Mouse (Mus musculus): ENCODE measurements around the gene Klhl5. TPM values are rescaled to one million over a fixed set of nuclear protein-coding genes. Genes with fewer than 3 reads are reported as not detected.
A peak's percentile ranks its signal among the peaks of the same experiment; 100 is the strongest.

Gene Klhl5
- total RNA-seq, 1 experiment from 2014 or later = 51.5 TPM

GRCm38 (mm10) chr5:65141242-65141641, 33.9 kb downstream of the Klhl5 start:
- ATAC-seq (replicated peaks; ENCODE audit: low read depth, poor library complexity, severe bottlenecking) = no peak

- ATAC-seq (replicated peaks; ENCODE audit: low read depth, poor library complexity, severe bottlenecking) = no peak
These were observed 34.9 kb downstream of the Klhl5 start for GRCm38 (mm10) chr5:65142247-65142646.

- no peak for ATAC-seq (replicated peaks; ENCODE audit: low read depth, poor library complexity, severe bottlenecking)
These were observed 38.3 kb downstream of the Klhl5 start for GRCm38 (mm10) chr5:65145499-65146101.

GRCm38 (mm10) chr5:65146749-65147148, 39.4 kb downstream of the Klhl5 start:
- no peak for ATAC-seq (replicated peaks; ENCODE audit: low read depth, poor library complexity, severe bottlenecking)

- no peak for ATAC-seq (replicated peaks; ENCODE audit: low read depth, poor library complexity, severe bottlenecking)
These were observed 42.4 kb downstream of the Klhl5 start for GRCm38 (mm10) chr5:65149706-65150105.

GRCm38 (mm10) chr5:65150376-65150955, 43.1 kb downstream of the Klhl5 start:
- no peak for ATAC-seq (replicated peaks; ENCODE audit: low read depth, poor library complexity, severe bottlenecking)

GRCm38 (mm10) chr5:65151276-65151675, 43.9 kb downstream of the Klhl5 start:
- no peak for ATAC-seq (replicated peaks; ENCODE audit: low read depth, poor library complexity, severe bottlenecking)

GRCm38 (mm10) chr5:65151767-65152166, 44.4 kb downstream of the Klhl5 start:
- ATAC-seq (replicated peaks; ENCODE audit: low read depth, poor library complexity, severe bottlenecking) = no peak

- no peak for ATAC-seq (replicated peaks; ENCODE audit: low read depth, poor library complexity, severe bottlenecking)
These were observed 46.9 kb downstream of the Klhl5 start for GRCm38 (mm10) chr5:65154287-65154686.

- peak; percentile 88 for ATAC-seq (replicated peaks; ENCODE audit: low read depth, poor library complexity, severe bottlenecking)
These were observed 49.5 kb downstream of the Klhl5 start for GRCm38 (mm10) chr5:65156853-65157252.

- ATAC-seq (replicated peaks; ENCODE audit: low read depth, poor library complexity, severe bottlenecking) = 0 out of 2 replicates have a peak, but pooled peaks have one; percentile 36
These were observed 50.4 kb downstream of the Klhl5 start for GRCm38 (mm10) chr5:65157412-65158381.

GRCm38 (mm10) chr5:65158696-65159305, 51.5 kb downstream of the Klhl5 start:
- ATAC-seq (replicated peaks; ENCODE audit: low read depth, poor library complexity, severe bottlenecking) = no peak

GRCm38 (mm10) chr5:65163001-65163400, 55.7 kb downstream of the Klhl5 start:
- ATAC-seq (replicated peaks; ENCODE audit: low read depth, poor library complexity, severe bottlenecking) = no peak

GRCm38 (mm10) chr5:65163489-65164092, 56.3 kb downstream of the Klhl5 start:
- no peak for ATAC-seq (replicated peaks; ENCODE audit: low read depth, poor library complexity, severe bottlenecking)

GRCm38 (mm10) chr5:65170206-65170605, 62.9 kb downstream of the Klhl5 start:
- ATAC-seq (replicated peaks; ENCODE audit: low read depth, poor library complexity, severe bottlenecking) = no peak

GRCm38 (mm10) chr5:65175035-65175917, 67.9 kb downstream of the Klhl5 start:
- ATAC-seq (replicated peaks; ENCODE audit: low read depth, poor library complexity, severe bottlenecking) = no peak

- no peak for ATAC-seq (replicated peaks; ENCODE audit: low read depth, poor library complexity, severe bottlenecking)
These were observed 68.7 kb downstream of the Klhl5 start for GRCm38 (mm10) chr5:65175918-65176484.

GRCm38 (mm10) chr5:65177026-65177514, 69.7 kb downstream of the Klhl5 start:
- ATAC-seq (replicated peaks; ENCODE audit: low read depth, poor library complexity, severe bottlenecking) = no peak

- ATAC-seq (replicated peaks; ENCODE audit: low read depth, poor library complexity, severe bottlenecking) = no peak
These were observed 71.1 kb downstream of the Klhl5 start for GRCm38 (mm10) chr5:65178477-65178876.

Data from common myeloid progenitor, adult 5-6 weeks (primary cell).